Mouse (Mus musculus) thymus, adult 2 months (tissue): ENCODE data around the gene Armh4.

Source experiments
- CTCF ChIP-seq: fragments of 200-500 bp; IDR thresholded peaks from 2 replicates; pipeline ENCODE4 v1.5.1; 2012; ENCODE audit warnings: mild to moderate bottlenecking, control low read depth, low read length, moderate library complexity, borderline replicate concordance; ENCODE audit not compliant: control insufficient read depth, poor library complexity, insufficient read depth; ENCODE audit errors: extremely low read depth
- POLR2A ChIP-seq: fragments of 200-500 bp; IDR thresholded peaks from 2 replicates; pipeline ENCODE4 v1.6.1; 2012; ENCODE audit warnings: mild to moderate bottlenecking, low read length, control low read depth, moderate library complexity; ENCODE audit not compliant: control insufficient read depth, poor library complexity, insufficient read depth; ENCODE audit errors: extremely low read depth

- no peak for TF ChIP-seq CTCF
- TF ChIP-seq POLR2A, result no peak
These were observed 49.2 kb downstream of the Armh4 start for GRCm38 (mm10) chr14:49733950-49734349.
